Mouse (Mus musculus): ENCODE measurements around the gene Ciita.

Ciita gene

GRCm38 (mm10) chr16:10471950-10472349 lies 7.9 kb upstream of the Ciita start:
- no peak for DNase-seq (ENCODE audit: low read depth, low spot score)

GRCm38 (mm10) chr16:10474956-10475355 lies 4.9 kb upstream of the Ciita start:
- no peak for DNase-seq (ENCODE audit: low read depth, low spot score)

DNA sequence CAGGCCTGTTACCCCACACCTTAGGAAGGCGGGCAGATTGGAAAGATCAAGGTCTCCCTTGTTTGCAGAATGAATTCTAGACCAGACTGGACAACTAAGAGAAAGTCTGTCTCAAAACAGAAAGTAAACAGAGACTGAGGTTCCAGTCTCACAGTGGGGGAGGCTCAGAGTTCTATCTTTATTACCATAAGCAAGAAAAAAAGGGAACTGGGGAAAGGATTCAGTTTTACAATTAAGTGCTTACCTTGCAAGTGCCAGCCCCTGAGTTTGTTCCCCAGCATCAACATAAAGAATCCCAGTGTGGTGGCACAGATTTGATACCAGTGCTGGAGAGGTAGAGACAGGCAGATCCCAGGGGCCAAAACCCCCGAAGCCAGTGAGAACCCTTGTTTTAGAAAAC lies 3.9 kb upstream of the Ciita start:
- DNase-seq (ENCODE audit: low read depth, low spot score): no peak

- no peak for DNase-seq (ENCODE audit: low read depth, low spot score)
Measured at GRCm38 (mm10) chr16:10482343-10482742, 2.5 kb downstream of the Ciita start.

GRCm38 (mm10) chr16:10486993-10487392 lies 7.1 kb downstream of the Ciita start:
- no peak for DNase-seq (ENCODE audit: low read depth, low spot score)

DNA sequence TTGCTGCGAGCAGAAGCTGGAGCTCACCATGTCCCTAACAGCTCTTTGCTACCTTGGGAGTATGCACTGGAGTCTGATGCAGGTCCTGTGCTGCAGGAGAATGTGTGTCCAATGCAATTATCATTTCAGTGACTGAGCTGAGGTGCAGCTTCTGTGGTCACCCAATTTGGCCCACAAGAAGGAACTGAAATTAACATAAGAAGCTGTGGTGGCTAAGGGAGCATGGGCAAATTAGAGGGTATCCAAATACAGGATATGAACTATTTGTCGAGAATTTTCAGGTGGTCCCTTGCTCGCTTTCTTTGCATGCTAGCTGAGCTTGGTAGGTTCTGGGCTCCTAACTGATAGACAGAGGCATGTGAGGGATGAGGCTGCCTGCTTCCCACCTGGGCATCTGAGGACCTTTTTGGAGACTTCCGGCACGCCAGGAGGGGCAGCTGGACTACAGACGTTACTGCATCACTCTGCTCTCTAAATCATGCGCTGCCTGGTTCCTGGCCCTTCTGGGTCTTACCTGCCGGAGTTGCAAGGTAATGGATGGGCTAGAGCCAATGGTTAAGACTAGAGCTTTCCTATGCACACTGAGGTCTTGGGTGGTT lies 8.1 kb downstream of the Ciita start:
- DNase-seq (ENCODE audit: low read depth, low spot score): no peak

DNA sequence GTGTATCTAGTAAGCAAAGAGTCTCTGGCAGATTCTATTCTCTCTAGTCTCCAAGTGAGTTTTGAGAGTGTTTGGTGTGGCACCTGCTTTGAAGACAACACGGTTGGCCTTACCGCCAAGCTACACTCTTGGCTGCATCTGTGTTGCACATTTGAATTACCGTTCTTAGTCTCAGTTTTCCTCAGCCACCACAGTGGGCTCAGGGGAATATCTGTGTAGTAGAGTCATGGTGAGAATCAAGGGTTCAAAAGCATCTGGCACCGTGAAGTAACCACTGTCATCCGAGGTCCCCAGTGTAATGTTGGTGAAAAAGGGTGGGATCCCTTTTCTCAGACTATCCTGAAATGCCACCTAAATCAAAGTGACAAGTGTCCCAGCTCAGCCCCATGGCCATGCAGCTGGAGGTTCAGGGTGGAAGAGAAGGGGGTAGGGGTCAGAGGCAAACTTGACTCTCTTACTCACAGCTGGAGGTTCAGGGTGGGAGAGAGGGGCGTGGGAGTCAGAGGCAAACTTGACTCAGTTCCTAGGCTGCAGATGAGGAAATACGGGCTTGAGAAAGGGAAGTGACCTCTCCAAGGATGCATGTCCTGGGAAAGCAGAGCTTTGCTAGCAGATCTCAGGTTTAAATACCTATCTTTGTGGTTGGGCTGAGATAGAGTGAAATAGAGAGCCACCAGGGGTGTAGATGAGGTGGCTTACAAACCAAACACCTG lies 9.1 kb downstream of the Ciita start:
- DNase-seq (ENCODE audit: low read depth, low spot score): no peak

DNA sequence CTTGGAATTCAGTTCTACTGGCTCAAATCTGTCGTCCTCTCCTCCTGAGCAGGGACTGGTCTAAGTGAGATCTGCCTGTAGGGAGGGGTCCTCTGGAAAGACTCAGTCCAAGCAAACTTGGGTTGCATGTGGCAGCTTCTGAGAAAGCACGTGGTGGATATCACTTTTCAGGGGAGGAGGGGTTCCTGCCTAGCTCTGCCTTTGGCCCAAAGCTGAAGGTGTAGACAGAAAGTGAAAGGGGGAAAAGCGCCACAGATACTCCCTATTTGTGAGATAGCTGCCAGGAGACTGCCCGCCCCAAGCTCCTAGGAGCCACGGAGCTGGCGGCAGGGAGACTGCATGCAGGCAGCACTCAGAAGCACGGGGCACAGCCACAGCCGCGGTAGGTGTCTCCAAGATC lies 9.6 kb downstream of the Ciita start:
- no peak for DNase-seq (ENCODE audit: low read depth, low spot score)

GRCm38 (mm10) chr16:10489904-10490457 lies 10.1 kb downstream of the Ciita start:
- no peak for DNase-seq (ENCODE audit: low read depth, low spot score)

DNA sequence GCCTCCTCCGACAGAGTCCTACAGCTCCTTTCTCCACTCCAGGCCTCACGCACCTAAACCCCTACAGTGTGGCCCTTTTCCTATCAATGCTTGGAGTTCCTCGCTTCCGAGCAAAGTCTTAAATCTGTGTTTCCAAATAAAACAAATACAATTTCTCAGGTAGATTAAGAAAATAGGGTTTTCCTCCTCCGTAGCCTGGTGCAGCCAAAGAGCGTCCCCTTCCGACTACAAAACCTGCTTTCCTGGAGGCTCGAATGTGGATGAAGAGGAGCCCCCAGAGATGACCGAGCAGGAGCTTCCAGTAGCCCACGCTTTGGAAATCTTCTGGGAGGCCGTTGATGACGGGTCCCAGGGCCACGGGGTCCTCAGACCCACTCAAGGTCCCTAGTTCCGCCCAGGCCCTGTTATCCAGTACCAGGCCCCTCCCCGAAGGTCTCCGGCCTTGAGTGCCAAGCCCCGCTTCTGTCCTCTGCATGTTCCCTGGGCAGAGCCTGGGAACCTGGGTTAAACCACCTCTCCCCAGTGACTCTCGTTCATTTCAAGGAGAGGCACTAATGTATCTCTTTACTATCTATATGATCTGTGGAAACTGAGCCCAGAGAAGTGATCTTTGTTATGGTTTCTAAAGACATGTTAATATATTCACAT lies 10.8 kb downstream of the Ciita start:
- no peak for DNase-seq (ENCODE audit: low read depth, low spot score)

GRCm38 (mm10) chr16:10491716-10492115 lies 11.9 kb downstream of the Ciita start:
- no peak for DNase-seq (ENCODE audit: low read depth, low spot score)

DNA sequence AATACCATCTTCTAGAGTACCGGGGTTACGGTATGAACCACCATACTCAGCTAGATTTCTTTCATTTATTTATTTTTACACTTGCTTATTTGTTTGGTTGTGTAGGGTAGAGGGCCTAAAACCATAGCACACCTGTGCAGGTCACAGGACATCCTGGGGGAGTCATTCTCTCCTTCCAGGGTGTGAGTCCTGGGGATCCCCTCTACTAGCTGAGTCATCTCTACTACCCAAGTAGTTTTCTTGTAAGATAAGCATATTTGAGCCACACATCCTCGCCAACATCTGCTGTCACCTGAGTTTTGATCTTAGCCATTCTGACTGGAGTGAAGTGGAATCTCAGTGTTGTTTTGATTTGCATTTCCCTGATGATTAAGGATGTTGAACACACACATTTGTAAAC lies 12.7 kb downstream of the Ciita start:
- DNase-seq (ENCODE audit: low read depth, low spot score): no peak

GRCm38 (mm10) chr16:10495824-10496298 lies 16.0 kb downstream of the Ciita start:
- no peak for DNase-seq (ENCODE audit: low read depth, low spot score)

- no peak for DNase-seq (ENCODE audit: low read depth, low spot score)
Measured at GRCm38 (mm10) chr16:10498096-10498602, 18.3 kb downstream of the Ciita start.

DNA sequence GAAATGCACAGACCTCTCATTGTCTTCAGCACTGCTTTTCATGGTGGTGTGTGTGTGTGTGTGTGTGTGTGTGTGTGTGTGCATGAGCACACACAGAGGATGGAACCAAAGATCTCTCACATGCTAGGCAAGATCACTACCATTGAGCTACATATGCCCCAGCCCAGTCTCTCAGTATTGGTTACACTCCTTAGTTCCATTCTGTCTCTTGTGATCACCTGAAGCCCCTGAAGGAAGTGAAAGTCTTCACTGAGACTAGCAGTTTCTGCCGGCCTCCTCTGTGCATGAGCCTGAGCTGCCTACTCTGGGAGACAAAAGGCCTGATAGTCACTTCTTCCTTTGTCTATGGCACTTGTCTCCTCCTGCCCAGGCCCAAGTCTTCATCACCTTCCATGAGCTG lies 19.3 kb downstream of the Ciita start:
- DNase-seq (ENCODE audit: low read depth, low spot score): no peak

- no peak for DNase-seq (ENCODE audit: low read depth, low spot score)
Measured at GRCm38 (mm10) chr16:10501865-10502264, 22.0 kb downstream of the Ciita start.

DNA sequence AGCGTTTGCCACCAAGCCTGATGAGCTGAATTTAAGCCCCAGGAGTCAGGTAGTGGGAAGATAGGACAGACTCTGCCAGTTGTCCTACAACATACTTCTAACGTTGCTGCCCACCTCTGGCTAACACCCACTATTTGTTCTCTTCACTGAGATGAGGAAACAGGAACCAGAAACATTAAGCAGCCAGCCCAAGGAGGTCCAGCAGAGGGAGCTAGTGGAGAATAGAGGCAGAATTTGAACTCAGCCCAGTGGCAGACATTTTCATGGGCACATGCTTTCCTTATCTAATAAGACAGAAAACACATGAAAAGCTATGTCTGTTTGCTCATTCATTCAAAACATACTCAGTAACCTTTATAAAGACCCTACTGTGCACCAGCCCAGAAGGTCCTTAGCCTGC lies 23.2 kb downstream of the Ciita start:
- no peak for DNase-seq (ENCODE audit: low read depth, low spot score)

GRCm38 (mm10) chr16:10507445-10507844 lies 27.6 kb downstream of the Ciita start:
- DNase-seq (ENCODE audit: low read depth, low spot score): no peak

DNA sequence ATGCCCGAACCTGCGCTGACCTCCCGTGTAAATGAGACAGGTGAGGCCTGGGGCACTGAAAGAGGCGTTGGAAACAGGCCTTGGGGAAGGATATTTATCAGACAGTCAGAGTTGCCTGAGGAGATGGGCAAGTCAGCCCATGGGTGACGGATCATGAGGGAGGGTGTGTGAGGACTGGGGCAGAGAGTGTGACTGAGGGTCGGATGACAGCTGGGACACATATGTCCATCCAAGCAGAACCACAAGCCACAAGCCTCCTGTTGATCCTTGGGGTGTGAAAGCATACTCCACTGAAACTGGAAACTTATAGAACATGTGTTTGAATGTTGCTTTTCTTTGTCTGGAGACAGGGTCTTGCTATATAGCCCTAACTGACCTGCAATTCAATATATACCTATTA lies 28.8 kb downstream of the Ciita start:
- no peak for DNase-seq (ENCODE audit: low read depth, low spot score)

DNA sequence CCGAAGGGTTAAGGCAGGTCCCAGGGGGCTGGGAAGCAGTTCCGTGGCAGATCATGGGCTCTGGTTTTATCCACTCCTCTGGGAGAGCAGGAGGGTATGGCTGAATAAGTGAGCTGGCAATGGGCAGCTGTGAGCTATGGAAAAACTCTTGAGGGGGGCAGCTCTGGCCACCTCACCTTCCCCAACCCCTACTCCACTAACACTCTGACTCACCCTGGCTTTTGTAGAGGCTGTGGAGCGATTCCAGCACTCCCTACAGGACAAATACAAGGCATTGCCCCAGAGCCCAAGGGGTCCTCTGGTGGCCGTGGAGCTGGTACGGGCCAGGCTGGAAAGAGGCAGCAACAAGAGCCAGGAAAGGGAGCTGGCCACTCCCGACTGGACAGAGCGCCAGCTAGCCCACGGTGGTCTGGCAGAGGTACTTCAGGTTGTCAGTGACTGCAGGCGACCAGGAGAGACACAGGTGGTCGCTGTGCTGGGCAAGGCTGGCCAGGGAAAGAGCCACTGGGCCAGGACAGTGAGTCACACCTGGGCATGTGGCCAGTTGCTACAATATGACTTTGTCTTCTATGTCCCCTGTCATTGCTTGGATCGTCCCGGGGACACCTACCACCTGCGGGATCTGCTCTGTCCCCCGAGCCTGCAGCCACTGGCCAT lies 30.7 kb downstream of the Ciita start:
- no peak for DNase-seq (ENCODE audit: low read depth, low spot score)

- DNase-seq (ENCODE audit: low read depth, low spot score): no peak
Measured at GRCm38 (mm10) chr16:10511134-10511520, 31.3 kb downstream of the Ciita start.

Data from retina, adult 2 months (tissue).